Mouse (Mus musculus): ENCODE data around the gene Pnldc1. TPM values are rescaled to one million over a fixed set of nuclear protein-coding genes. Genes with fewer than 3 reads are reported as not detected.

The Pnldc1 gene
- total RNA-seq, 2 experiments from 2014 or later = 1.4 to 1.8 TPM

DNA sequence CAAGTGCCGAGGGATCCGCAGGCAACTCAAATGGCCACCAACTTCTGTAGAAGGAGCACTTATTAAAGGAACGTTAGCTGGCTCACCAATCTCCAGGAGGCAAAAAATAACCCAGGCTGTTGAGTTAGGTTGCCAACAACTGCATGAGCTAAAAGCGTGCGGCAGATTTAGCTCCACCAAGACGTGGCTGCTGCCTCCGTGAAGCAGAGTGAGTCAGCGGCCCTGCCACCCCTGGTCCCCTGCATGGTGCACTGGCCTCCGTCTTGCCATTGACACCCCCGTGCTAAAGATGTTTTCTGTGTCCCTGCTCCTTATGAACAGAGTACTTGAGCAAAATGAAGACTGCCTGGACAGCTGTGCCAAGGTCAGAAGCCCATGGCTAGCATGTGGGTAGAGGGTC lies 43.2 kb downstream of the Pnldc1 start:
- peak; percentile 70 to 71 for DNase-seq (ENCODE audit: low spot score in 2 of 2)
- intact Hi-C loops (cut with DNase I) = no loop called here

DNA sequence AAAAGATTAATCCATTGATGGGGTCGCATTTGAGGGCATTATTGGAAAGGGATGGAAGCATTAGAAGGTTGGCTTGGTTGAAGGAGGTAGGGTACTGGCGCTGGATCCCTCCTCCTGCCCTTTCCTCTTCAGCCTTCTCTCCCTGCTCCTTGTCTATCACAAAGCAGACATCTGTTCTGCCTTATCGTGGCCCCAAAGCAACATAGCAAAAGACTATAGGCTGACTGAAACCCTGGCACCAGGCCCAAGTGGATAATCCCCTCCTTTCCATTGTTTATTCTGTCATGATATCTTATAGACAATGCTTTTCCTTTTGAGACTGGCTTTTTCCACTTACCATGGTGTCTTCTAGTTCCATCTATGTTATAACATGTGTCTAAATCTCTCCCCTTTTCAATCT lies 44.6 kb downstream of the Pnldc1 start:
- DNase-seq (ENCODE audit: low spot score in 2 of 2) = no peak
- intact Hi-C loops (cut with DNase I) = no loop called here

DNA sequence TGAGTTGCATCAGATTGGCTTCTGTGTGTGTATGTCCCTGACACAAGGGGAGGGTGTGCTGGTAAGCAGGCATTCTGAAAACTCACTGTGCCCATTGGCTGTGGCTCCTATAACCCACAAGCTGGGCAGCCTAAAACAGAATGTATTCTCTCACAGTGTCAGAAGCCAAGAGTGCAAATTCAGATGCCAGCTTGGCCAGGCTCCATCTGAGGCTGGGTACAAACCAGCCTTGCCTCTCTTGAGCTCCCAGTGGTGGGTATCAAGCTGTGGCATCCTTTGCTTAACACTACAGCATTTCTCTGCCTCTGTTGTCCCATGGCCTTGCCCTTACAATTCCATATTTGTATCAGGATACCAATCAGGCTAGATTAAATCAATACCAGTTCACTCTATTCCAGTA lies 45.9 kb downstream of the Pnldc1 start:
- intact Hi-C loops (cut with DNase I) = no loop called here
- no peak for DNase-seq (ENCODE audit: low spot score in 2 of 2)

DNA sequence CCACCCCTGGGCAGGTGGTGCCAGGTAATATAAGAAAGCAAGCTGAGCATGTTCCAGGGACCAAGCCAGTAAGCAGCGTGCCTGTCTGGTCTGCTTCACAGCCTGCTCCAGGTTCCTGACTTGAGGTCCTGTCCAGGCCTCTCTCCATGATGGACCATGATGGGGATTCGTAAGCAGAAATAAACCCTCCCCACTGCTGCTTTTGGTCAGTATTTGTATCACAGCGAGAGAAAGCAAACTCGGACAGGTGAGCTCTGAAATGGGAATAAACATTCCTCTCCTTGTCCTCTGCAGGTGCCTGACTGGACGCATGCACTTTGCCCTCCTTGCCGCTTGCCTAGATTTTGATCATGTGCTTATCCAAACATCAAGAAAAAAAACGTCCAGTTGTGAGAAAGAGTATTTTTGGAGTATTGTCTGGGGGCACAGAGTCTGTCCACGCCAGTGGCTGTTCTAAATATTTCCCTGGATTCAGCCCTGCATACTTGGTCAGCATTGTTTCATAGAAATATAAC lies 51.0 kb downstream of the Pnldc1 start:
- no peak for DNase-seq (ENCODE audit: low spot score in 2 of 2)
- intact Hi-C loops (cut with DNase I) = no loop called here

DNA sequence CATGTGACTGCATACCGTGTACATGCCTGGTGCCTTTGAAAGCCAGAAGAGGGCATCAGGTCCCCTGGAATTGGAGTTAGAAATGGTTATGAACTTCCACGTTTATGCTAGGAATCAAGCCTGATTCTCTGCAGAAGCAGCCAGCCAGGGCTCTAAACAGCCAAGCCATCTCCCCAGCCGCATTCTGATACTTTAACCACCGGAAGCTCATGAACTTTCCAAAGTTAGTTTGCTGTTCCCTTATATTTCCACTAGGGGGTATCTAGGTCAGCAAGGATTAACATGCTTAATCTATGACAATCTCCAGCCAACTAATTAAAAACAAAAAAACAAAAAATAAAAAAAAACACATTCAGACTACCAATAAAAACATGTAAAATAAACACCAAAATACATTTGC lies 52.0 kb downstream of the Pnldc1 start:
- intact Hi-C loops (cut with DNase I) = no loop called here
- no peak for DNase-seq (ENCODE audit: low spot score in 2 of 2)

DNA sequence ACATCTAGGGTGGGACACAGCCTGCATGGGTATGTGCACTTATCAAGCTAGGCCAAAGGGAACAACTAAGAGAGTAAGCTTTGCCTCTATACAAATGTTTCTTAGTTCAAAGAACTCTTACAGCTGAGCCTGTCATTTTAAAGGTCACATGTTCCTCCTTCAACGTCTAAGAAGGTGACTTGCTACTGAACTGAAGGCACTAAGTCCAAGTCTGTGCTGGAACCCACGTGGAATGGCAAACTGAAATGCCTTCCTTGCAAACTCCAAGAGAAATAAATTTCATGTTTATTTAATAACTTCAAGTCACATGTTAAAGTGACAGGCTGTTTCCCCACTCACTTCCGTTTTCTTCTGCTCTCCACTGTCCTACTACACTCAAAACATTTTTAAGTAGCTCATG lies 52.6 kb downstream of the Pnldc1 start:
- intact Hi-C loops (cut with DNase I) = no loop called here
- DNase-seq (ENCODE audit: low spot score in 2 of 2) = no peak

DNA sequence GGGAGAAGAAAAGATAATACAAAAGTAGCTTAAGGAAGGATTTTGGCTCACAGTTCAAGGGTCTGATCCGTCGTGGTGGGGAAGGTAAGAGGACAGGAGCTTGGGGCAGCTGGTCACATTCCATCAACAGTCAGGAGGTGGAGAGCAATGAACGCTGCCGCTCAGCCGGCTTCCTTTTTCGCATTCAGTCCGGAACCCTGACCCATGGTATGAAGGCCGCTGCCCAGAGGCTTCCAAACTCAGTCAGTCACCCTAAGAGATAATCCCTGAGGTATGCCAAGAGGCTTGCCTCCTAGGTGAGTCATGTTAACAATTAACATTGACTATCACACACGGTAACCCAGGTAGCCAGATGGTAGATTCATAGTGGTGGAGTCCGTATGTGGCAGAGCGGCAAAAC lies 55.6 kb downstream of the Pnldc1 start:
- DNase-seq (ENCODE audit: low spot score in 2 of 2) = no peak
- intact Hi-C loops (cut with DNase I) = no loop called here

DNA sequence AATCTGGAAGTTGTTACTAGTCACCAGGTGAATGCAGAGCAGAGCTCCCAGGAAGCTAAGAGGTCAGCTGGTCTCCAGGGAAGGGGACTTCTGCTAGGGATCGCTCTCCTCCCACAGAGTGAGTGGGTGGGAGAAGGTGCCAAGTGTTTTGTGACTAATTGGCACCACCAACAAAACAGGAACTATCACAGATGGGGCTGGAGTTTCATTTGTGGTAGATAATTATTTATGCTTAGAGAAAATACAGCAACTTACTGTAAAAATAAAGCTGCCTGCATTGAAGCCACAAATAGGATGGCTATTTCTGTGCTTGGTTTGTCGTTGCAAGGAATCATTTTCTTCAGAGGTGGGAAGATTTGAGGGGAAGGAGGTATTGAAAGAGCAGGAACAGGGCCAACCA lies 56.2 kb downstream of the Pnldc1 start:
- DNase-seq (ENCODE audit: low spot score in 2 of 2) = peak in 1 of 2 experiments; percentile 42
- intact Hi-C loops (cut with DNase I) = no loop called here

DNA sequence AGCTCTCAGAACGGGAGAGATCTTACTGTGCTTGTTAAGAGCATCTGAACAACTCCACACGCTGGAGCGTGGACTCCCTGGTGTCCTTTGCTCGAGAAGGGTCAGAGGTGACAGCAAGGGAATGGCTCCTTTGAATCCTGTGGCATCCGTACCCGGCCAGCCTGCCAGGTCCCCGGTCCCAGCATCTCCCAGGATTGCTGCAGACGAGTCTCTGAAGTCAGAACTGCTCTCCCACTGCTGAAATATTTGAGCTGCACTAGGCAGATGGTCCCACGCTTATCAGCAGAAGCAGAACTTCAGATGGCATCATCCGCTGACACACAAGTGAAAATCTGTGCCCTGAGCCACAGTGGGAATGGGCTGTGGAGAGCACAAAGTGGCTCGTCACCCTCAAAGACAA lies 58.3 kb downstream of the Pnldc1 start:
- peak; percentile 46 to 62 for DNase-seq (ENCODE audit: low spot score in 2 of 2)
- intact Hi-C loops (cut with DNase I) = no loop called here

DNA sequence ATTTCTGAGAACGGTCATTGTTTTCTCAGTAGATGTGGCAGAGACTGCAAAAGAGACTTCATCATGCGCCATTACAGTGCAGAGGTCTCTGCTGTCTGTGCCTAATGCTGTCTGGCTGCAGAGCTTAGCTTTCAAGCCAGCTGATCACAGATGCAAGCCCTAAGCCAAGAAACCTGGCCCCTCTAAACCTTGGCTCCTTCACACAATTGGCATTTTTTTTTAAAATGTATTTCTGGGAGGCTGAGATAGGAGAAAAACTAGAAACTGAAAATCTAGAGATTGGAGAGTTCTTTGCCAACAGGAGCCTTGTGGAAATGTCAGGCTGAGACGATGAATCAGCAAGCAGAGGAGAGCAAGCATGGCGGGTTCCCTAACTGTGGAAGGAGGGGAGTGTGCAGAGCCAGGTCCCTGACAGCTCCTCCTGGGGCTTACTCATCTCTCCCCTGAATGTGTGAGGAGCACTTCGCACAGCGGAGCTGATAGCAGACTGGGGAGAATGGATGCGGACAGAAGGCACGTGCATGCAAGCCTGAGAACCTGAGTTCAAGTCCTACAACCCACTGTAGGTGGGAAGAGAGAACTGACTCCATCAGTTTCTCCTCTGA lies 60.1 kb downstream of the Pnldc1 start:
- DNase-seq (ENCODE audit: low spot score in 2 of 2) = peak; percentile 54 to 55
- intact Hi-C loops (cut with DNase I) = no loop called here

DNA sequence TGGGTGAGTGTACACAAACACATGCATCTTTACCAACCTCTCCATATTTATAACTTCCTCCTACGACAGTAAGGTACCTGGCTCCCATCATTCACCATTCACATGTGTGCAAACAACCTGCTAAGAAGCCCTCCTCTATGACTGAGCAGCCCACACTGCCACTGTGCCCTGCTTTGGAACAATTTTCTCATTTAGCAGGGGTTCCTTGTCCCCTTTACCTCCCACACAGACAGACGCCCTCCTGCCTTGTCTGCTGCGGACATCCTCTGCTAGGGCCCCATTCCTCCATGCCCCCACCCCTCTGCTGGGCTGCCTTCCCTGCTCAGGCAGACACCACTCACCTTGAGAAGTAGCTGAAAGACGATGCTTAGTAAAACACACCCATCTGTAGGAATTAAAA lies 62.3 kb downstream of the Pnldc1 start:
- intact Hi-C loops (cut with DNase I) = no loop called here
- no peak for DNase-seq (ENCODE audit: low spot score in 2 of 2)

DNA sequence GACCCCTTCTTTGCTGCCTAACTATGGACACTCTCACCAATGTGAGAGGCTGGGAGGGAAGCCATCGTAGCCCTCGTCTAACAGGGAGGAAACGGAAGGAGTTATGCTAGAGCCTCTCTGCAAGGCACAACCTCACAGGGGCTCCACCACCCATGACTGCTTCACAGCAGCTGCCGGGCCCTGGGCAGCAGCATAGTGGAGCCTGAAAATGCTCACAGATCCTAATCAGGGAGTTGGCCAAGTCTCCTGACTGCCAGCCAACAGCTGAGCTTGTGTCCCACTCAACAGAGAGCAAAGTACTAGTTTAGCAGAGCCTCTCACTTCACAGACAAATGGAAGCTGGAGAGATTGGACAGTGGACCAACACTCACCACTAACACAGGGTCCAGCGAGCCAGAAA lies 63.6 kb downstream of the Pnldc1 start:
- DNase-seq (ENCODE audit: low spot score in 2 of 2) = peak in 1 of 2 experiments; percentile 68
- intact Hi-C loops (cut with DNase I) = no loop called here

DNA sequence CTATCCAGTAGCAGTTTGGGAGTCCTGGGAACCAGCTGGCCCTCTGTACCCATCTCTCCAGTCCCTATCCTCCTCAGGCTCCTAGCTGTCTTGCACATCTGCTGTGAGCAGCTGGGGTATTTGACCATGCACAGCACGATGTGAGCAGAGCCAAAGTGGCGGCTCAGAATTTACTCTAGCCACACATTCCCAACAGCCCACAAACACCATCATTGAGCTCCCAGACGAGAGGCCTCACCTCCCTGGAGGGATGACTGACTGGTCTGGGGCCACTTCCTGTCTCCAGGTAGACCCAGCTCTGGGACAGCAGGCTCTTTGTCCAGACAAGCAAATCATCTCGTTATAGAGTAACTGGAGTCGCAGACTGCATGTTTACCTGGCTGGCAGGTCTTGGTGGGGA lies 64.2 kb downstream of the Pnldc1 start:
- no peak for DNase-seq (ENCODE audit: low spot score in 2 of 2)
- intact Hi-C loops (cut with DNase I) = no loop called here

DNA sequence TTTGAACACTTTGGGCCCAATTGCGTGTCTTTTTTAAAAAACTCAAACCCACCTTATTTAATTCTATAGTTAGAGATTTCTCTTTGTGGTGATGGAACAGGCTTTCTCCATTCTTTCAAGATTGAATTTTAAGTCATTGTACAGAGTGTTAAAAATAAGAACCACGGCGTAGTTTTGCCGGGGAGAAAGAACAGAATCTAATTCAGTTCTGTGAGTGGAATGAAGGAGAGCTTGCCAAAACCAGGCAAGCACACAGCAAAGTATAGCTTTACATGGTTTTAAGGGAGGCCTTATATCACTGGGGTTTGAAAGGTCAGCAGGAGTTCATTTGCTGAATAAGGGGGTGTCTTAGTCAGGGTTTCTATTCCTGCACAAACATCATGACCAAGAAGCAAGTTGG lies 65.5 kb downstream of the Pnldc1 start:
- intact Hi-C loops (cut with DNase I) = no loop called here
- no peak for DNase-seq (ENCODE audit: low spot score in 2 of 2)

DNA sequence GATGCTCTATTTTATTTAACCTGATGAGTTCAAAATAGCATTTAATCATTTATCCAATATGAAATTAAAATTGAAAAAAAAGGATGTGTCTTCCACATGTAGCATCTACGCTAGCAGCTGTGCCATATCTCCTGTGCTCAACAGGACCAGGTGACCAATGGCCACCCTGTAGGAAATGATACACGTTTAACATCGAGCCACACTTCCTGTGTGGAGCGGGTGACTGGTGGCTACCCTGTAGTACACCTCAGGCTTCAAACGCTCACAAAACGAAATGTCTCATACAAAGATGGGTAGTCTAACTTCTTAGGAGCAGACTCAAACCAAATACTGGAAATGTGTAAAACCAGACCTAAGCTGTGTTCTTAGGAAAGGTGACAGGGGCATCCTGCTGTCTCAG lies 66.2 kb downstream of the Pnldc1 start:
- no peak for DNase-seq (ENCODE audit: low spot score in 2 of 2)
- intact Hi-C loops (cut with DNase I) = no loop called here

DNA sequence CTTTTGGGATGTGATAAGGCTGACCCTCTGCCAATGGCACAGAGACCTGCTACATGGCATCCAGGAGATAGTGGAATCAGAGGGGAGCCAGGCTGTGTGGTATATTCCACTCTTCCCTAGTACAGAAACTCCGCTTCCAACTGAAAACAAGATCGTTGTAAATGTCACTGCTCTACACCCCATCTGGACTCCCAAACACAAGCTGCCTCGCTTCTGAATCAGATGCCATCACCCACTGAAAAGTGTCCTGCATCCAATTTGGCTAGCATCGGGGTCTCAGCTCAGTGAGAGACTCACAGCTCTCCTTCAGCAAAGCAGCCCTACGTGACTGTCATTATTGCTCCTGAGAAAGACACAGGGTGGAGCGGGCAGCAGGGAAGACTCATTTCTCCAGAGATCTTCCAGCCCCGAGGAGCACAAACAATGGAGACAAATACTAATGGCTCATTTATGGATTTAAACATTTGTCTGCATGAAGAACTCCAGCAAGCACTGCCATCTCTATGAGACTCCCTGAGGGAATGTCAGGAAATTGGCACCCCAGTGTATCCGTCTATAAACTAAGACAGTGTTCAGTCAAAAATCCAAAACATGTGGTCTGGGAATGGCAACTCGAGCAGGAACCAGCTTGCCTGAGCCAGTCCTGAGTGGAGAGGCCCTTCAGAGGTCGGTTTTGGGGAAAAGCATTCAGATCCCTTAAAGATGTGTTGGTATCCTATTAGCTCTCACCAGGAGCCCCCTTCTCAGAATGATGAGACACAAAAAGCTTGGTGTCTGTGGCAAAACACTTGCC lies 70.4 kb downstream of the Pnldc1 start:
- peak; percentile 59 to 60 for DNase-seq (ENCODE audit: low spot score in 2 of 2)
- intact Hi-C loops (cut with DNase I) = no loop called here

Small RNA genes lying within 50 kb of the gene (microRNA-seq; reads per million reads assigned to microRNA genes)
- not detected for gene Gm24085

Other genes starting within 250 kb of the Pnldc1 start
- gene Slc22a1, start 234.4 kb downstream of the Pnldc1 start, total RNA-seq (2021) = 1 to 10 TPM in 1 of 2 experiments, under 1 TPM in 1; 0.72 to 1.1 TPM
- 10 to 100 TPM; 27.0 to 27.7 TPM for gene Igf2r, start 140.6 kb downstream of the Pnldc1 start, total RNA-seq (2021)
- 10 to 100 TPM; 27.4 to 35.8 TPM for gene Mas1, start 42.1 kb downstream of the Pnldc1 start, total RNA-seq (2021)
- gene Mrgprh, start 34.2 kb downstream of the Pnldc1 start, total RNA-seq (2021) = under 1 TPM in 1 of 2 experiments, not detected in 1; 0.37 TPM
- 100 to 1,000 TPM; 193 to 198 TPM for gene Tcp1, start 5.5 kb upstream of the Pnldc1 start, total RNA-seq (2021)
- gene Mrpl18, start 6.1 kb upstream of the Pnldc1 start, total RNA-seq (2021) = 10 to 100 TPM; 54.0 to 56.0 TPM
- 1 to 10 TPM; 3.9 to 4.3 TPM for gene Acat3, start 30.4 kb upstream of the Pnldc1 start, total RNA-seq (2021)
- gene Acat2, start 50.5 kb upstream of the Pnldc1 start, total RNA-seq (2021) = 10 to 100 TPM; 52.7 to 68.9 TPM
- 10 to 100 TPM; 47.6 to 51.5 TPM for gene Wtap, start 83.9 kb upstream of the Pnldc1 start, total RNA-seq (2021)
- gene Sod2, start 96.6 kb upstream of the Pnldc1 start, total RNA-seq (2021) = 100 to 1,000 TPM; 272 to 281 TPM
- not detected for gene Gpr31b, start 142.1 kb upstream of the Pnldc1 start, total RNA-seq (2021)
- gene Tcp10b, start 150.9 kb upstream of the Pnldc1 start, total RNA-seq (2021) = under 1 TPM; 0.20 to 0.47 TPM
- under 1 TPM in 1 of 2 experiments, not detected in 1; 0.15 TPM for gene Unc93a, start 221.6 kb upstream of the Pnldc1 start, total RNA-seq (2021)

Data from left cerebral cortex, postnatal 36 days (tissue).